Mouse (Mus musculus): ENCODE results near the gene Cyb5d1.

Cyb5d1 gene

DNA sequence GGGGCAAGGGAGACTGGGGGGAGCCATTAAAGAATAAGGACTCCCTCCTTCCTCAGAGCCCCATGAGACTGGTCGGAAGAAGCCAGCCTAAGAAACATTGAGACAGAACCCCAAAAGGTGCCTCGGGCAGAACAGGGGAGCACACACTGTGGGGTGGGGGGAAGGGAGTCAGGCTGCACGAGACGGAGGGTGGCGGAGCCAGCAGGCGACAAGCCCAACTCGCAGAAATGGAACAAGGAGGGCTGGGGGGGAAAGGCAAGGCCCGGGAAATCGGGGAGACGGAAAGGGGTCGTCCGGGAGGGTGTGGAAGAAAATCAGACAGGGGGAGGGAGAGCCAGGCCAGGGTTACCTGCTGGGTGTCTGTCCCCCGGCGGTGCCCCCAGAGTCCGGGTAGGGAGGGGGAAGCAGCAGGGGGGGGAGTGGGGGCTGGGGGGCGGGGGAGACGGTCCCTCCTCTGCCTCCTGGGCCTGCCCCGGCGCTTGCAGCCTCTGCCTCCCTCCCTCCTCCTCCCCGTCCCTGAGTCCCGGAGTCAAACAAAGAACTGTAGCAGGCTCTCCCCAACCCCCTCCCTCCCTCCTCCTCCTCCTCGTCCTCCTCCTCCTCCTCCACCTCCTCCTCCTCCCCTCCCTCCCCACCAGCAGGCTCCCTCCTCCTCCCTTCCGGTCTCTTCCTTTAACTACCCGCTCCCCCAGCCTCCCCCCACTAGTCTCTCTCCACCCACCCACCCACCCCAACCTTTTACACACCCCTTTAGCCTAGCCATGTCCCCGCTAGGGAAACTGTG lies 20.4 kb upstream of the Cyb5d1 start:
- in situ Hi-C loops (cut with MseI, MboI): no loop called here

DNA sequence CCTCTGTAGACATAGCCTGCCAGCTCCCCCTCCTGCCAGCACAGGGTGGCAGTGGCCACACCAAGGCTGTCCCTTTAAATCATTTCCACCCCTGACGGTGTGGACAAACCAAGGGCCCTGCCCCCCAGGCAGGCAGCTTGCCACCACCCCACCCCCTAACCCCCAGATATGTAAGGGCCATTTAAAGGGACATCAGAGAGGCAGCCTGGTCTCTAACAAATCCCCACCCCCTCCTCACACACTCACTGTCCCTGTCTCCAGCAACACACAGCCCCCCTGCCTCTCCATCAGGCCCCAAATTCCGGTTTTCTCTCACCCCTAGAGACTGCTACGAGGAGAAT lies 19.9 kb upstream of the Cyb5d1 start:
- in situ Hi-C loops (cut with MseI, MboI): no loop called here

DNA sequence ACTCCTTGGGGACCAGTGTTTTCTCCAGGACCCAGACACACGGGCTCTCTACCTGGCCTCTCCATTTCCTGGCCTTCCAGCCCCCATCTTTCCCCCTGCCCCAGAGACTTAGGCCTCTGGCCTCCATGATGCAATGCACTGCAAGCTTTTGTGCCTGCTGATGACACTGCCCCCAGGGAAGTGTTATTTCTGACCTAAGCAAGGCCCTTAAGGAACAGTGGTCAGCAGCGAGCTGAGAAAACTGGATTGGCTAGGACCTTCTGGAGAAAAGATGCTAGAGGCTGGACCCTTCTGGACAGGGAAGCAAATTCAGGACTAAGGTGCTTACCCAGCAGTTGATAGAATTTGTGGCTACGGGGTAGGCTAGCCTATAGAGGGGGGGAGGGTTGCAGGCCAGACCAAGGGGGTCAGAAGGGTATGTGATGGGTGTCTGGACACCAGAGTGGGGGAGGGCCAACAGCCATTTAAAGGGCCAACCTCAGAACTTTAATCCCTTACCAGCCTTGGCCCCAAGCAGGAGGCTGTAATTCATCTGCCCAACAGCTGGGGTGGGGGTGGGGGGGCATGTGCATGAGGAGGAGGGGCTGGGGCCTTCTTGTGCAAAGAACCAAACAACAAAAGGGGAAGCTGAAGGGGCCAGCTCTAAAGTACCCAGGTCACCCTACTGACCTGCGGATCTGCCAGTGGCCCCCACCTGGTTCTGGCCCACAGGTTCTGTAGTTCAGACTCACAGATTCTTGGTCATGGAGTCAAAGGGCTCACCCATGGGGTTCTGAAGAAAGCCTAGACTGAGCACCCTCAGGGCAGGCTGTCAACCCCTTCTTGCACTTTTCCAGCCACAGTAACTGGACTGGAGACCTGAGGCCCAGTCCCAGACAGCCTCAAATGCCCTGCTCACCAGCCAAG lies 19.2 kb upstream of the Cyb5d1 start:
- in situ Hi-C loops (cut with MseI, MboI): no loop called here

DNA sequence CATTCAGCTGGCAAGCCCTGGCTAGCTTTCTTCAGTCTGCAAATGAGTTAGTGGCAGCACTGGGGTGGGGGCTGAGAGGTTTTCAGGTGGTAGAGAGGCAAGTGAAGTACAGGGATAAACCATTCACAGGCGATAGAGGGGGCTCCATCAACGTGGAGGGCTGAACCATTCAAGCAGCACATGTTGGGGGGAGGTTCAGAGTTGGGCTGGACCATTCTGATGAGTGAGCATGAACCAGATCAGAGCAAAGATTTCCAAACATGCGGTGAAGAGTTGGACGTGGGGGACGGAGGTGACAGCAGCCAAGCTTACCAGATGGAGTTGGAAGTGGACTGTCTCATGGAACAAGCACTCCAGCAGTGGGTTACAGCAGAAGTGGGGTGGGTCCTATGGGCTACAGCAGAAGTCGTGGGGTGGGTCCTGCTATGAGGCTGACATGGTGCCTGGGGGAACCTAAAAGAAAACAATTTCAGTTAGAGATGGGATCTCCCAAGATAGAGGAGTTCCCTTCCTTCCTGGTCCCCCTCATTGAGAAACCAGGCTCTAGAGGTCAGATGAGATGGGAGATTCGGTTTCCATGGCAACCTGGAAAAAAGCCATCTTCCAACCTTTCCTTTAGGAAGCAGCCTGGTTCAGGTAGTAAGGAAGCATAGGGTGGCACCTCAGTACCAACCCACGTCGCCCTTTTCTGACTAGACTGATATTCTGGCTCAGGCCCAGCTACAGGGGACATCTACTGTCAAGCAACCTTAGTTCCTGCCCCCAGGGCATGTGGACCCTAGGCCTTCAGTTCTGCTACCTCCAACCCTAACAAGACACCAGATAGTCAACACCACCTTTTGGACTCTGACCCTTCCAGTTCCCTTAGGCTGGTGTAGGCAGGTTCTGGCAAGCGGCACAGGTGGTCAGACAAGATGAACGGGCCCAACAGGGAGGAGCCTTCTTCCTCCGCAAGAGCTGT lies 18.1 kb upstream of the Cyb5d1 start, which contains the start of gene Kdm6b:
Kdm6b (minus strand) TSS at position 455 of the 961 bp plus-strand sequence.
- in situ Hi-C loops (cut with MseI, MboI): no loop called here

DNA sequence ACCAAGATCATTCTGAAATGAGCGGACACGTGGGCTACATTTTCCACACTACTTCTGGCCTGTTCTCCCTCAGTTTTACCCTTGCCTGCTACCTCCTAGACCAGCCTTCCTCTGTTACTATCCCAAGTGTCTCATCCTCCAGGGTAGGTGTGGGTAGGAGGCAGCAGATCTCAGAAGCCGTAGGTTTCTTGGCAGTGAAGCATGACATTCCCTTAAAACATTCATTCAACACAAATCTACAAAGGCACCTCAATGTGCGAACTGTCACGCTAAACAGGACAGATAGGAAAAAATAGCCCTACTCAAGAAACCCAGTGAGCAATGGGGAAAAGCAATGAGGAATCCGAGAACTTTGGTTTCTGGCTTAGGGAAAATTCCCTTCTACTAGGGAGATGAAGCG lies 17.1 kb upstream of the Cyb5d1 start:
- in situ Hi-C loops (cut with MseI, MboI): no loop called here

DNA sequence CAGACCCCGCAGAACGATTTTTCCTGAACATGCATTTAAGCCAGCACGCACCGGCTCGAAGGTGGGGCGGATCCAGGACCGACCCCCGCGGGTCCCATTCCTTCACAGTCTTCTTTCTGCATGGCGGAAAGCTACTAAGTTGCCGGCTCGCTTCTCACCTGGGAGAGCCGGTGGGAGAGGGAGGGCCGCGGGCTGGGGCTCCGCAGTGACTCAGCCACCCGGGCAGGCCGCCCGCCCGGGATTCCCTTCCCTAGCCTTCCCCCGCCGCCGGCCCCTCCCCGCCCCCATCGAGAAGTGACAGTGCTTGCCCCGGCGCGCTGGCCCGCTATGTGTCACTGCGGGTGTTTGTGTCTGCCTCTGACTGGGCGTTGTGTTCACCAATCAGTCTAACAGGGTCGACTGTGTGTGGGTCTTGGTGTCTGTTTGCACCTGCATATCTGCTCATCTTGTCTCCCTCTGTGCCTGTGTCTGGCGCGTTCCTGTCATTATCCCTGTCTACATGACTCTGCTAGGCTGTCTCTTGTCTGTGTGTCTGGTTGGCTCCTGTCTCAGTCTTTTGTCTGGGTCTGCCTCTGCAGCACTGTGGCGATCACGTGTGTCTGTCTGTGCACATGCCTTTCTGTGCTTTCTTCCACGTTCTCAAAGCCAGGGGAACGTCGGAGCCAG lies 16.2 kb upstream of the Cyb5d1 start:
- in situ Hi-C loops (cut with MseI, MboI): no loop called here

DNA sequence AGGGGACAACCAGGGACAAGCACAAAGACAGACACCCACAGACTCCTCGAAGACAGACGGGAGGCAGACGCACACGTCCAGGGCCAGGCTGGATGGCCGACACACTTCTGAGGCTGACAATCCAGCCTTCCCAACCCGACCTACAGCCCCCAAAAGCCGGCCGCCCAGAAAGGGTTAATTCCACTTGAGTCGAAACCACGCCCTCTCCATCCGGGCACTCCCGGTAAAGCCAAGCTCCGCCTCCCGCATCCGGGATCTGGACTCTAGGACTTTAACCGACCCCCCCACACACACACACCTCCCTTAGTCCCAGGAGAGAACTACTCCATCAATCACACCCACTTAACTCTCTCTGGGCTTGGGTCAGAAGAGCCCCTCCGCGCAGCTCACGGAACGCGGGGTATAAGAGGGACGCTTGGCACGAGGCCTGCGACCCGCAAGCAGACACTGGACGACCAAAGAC lies 15.7 kb upstream of the Cyb5d1 start:
- in situ Hi-C loops (cut with MseI, MboI): no loop called here

DNA sequence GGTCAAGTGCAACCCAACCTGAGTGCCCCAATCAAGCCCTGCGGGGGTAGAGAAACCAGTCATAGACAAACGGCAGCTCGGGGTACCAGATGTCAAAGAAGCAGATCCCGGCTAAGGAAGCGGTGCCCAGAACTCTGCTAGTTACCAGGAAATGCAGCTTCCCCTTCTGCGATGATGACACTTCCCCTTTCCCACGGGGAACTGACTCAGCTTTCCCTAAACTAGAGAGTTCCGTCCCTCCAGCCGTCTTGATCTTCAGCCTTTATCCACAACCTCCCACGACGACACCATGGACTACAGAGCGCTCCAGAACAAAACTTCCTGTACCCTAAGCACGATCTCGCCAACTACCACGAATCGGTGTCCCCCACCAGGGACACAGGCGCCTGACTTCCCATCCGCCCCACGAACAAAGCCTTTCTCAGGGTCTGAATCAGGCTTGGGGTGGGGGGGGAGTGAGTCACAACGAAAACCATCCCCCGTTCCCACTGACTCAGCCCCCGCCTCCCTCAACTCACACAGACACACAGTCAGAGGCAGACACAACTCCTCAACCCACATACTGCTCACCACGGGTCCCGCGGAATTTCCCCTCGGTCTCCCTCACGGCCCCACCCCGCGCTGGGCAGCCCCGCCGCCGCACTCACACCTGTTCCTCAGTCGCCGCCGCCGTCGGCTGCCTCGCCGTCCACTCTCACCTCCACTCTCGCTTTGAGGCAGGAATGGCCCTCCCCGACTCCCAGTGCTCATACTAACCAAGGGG lies 15.1 kb upstream of the Cyb5d1 start:
- in situ Hi-C loops (cut with MseI, MboI): no loop called here

DNA sequence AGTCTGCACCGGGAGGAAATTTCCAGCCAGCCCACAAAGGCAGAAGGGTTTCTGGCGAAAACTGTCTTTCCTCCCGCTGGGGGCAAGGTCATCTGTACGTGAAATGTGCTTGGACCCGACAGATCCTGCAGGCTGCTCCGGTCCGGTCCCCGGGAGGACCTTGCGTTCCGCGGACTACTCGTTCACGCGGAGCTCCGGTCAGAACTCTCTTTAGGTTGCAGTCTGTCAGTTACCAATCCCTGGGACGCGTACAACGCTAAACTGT lies 14.5 kb upstream of the Cyb5d1 start:
- in situ Hi-C loops (cut with MseI, MboI): no loop called here

DNA sequence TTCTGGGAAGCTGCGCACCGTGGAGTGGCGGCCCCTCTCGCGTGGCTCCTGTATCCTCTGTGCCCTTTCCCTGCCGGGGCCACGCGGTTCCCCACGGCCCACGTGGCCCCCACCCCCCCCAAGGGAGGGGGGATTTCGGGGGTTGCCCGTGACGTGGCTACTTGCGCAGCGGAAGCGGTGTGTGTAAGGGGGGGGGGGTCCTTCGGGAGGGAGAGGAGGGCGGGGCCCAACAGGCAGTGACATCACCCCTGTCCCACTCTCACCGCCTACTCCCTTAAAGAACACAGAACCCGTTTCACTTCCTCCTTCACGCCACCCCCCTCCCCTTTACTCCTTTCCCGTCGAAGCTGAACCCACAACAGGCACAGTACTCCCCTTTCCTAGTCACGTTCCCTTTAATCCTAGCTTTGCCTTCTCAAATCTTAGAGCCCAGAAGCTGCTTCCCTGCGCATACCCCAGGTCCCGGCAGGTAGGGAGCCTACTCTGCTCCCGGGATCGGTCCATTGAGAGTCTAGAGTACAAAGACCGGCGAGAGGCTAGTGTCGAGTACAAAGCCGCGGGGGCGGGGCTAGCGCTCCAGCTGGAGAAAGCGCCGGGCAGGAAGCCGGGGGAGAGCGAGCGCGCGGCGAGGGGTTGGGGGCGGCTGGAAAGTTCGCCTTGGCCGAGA lies 14.1 kb upstream of the Cyb5d1 start:
- in situ Hi-C loops (cut with MseI, MboI): loop anchor here (10.0 kb wide), 1 partner anchor 105 kb away; no protein-coding TSS in a partner anchor

DNA sequence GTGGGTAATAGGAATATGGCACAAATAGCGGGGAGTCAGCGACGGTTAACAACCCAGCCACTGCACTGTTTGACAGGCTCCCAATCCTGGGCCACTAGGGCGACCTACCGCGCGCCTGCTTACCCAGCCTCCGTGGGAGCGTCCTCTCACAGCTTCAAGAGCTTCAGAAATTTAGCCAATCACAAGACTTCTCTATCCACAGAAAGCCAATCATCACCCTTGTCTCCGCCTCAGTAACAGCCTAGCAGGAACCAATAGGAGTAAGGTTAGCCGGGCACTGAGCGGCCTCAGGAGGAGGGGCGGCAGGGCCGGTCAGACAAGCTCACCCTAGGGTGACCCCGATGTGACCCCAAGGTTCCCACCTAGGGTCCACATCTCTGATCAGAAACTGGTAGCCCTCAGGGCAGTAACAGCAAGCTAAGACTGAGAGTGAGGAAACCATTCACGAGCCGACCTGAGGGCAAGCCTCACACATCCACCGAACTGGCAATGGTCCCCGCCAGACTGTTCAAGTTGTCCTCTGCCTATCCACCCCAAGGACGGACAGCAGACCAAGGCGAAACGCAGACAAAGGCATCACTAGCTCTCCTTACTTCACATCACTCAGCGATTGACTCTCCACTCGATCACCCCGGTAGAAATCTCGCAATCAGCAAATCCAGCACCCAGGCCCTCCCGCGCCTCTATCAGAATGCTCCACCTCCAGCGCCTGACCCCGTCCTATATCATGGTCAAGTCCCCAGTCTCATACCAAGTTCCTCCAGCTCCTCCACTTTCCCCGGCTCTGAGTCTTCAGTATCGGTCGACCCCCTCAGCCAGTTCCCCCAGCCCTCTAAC lies 13.3 kb upstream of the Cyb5d1 start:
- in situ Hi-C loops (cut with MseI, MboI): loop anchor here (10.0 kb wide), 1 partner anchor 106 kb away; no protein-coding TSS in a partner anchor

DNA sequence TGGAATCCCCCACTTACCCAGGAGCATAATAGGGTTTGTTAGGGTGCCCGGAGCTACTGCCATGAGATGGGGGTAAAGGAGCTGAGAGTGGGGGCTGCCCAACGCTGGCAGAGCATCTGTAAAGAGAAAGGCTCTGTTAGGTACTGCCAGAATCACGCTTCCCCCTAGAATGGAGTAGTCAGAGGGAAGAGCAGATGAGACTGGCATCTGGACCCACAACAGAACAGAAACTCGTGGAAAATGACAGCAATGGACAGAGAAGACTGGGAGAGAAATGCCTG lies 12.2 kb upstream of the Cyb5d1 start:
- in situ Hi-C loops (cut with MseI, MboI): loop anchor here (10.0 kb wide), 1 partner anchor 107 kb away; no protein-coding TSS in a partner anchor

DNA sequence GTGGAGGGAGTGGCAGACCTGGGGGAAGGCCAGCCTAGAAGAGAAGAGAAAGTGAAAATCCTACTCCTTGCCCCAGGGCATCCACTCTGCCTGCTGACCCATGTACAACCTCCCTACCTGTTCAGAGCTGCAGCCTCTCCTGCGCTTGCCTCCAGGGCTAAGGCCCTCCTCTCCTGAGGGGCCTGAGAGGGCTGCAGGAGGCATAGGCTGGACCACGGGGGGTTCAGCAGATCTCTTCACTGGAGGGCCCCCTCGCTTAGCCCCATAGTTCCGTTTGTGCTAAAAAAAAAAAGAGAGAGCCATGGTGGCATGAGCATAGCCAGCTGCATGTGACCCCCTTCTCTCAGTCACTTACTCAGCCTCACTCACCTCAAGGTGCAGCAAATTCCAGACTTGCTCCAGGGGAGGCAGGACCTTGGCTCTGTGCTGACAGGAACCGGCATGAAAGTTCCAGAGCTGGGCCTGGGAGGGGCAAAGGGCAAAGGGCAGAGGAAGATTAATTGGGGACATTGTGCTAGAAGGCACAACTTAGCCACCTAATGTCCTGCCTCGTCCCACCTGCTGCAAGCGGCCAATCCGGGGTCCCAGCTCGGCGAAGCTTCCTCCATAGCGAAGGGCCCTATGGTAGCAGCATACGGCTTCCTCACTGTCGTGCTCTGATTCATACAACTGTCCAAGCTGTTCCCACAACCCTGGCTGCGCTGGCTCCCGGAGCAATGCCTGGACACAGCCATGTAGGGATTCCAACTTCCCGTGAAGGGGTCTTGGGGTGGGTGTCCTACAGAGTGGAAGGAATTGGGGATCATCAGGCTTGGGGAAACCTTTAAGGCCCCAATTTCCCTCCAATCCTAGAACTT lies 11.7 kb upstream of the Cyb5d1 start:
- in situ Hi-C loops (cut with MseI, MboI): loop anchor here (10.0 kb wide), 1 partner anchor 108 kb away; no protein-coding TSS in a partner anchor

DNA sequence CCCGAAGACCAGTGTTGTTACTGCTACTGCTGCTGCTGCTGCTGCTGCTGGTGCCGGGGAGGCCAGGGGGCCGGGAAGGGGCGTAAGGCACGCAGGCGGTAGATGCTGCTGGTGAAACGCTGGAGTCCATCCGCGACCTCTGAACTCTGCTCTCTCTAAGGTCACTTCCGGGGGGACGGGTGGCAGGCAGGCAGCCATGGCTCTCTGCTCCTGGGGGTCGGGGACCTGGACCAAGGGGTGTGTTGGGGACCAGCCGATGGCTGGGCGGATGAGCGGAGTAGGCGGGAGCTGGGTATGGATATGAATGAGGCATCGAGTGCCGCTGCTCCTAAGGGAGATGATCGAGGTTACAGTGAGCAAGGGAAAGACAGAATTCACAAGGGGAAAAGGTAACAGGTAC lies 10.9 kb upstream of the Cyb5d1 start:
- in situ Hi-C loops (cut with MseI, MboI): loop anchor here (10.0 kb wide), 1 partner anchor 109 kb away; no protein-coding TSS in a partner anchor

DNA sequence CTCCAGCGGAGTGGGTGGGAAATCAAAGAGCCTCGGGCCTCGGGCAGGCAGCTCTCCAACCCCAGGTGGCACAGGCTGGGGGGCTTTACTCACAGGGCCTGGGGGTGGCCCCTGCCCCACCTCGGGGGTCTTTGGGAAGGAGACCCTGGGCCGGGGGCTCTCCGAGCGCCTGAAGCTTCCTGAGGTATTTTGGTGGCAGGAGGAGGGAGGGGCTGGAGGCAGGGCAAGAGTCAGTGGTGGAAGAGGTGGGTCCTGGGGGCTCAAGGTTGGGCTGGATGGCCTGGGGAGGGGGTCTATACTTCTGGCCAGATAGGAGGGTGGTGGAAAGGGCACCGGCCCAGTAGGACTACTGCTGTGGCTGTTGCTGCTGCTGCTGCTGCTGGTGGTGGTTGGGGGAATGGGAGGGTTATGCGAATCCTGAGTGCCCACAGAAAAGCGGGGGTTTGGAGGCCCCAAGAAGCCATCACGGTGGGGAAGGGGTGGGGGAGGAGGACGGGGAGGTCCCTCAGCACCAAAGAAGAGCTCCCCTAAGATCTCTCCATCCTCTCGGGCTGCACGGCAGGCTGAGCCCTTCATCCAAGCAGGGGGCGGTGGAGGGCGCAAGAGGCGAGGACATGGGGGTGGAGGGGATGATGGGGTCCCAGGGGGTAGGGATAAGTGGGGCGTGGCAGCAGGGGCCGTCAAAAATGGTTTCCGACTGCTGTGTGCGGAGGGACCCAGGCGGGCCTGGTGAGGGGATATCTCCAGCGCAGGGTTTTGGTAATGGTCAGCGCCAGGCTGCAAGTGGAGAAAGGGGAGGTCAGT lies 10.2 kb upstream of the Cyb5d1 start:
- in situ Hi-C loops (cut with MseI, MboI): loop anchor here (10.0 kb wide), 1 partner anchor 109 kb away; no protein-coding TSS in a partner anchor

DNA sequence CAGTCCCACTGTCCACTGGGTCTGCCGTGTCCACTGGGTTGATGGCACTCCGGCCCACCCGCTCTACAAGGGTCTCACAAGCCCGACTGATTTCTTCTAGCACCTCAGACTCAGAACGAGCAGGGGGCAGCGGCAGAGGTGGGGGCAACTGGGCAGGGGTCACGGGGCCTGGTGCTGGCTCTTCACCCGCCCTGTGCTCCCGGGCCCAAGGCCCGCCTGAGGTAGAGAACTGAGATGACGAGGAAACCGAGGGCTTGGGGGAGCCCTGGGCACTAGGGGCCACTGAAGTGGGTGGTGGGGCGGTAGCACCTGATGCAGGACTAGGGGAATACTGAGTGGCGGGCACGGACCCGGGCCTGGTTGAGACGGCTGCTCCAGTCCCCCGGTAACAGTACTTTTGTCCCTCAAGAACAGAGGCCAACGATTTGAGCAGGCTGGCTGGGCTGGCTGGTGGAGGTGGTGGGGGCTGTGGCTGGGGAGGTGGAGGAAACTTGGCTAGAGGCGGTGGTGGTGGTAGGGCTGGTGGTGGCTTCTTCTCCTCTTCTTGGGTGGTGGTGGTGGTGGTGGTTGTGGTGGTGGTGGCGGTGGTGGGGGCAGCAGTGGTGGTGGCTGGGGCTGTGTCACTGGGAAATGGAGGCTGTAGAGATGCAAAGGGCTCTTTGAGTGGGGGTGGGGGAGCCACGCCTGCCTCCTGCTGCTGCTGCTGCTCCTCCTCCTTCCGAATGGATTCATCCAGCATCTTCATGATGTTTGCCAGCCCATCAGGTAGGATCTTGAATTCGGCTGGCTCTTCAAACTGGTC lies 9.4 kb upstream of the Cyb5d1 start:
- in situ Hi-C loops (cut with MseI, MboI): loop anchor here (10.0 kb wide), 1 partner anchor 110 kb away; no protein-coding TSS in a partner anchor

All from mouse trophoblast stem cell (cell line).